Mouse (Mus musculus) megakaryocyte, adult 5-6 weeks (primary cell): Measurements from ENCODE around the gene Sv2c. TPM values are rescaled to one million over a fixed set of nuclear protein-coding genes. Genes with fewer than 3 reads are reported as not detected.
"Not testable (repeated sequence)": the region's sequence is repeated elsewhere in the genome, so short reads cannot be mapped to it uniquely, and the experiment has no call there.

Experiments
- ATAC-seq: 2 replicates; pipeline ENCODE4 v1.8.0; 2016; ENCODE audit warnings: mild to moderate bottlenecking, inconsistent platforms; ENCODE audit not compliant: poor library complexity, severe bottlenecking
- total RNA-seq, 2 experiments: library from RNA; stranded (forward) in 1 of 2; stranded (reverse) in 1 of 2; fragments of 153-499, 151-499 nt in 1 of 2; fragments of 221-1000, 200-1000 nt in 1 of 2; gene quantifications; 2 replicates each; pipeline versions ENCODE4 v1.2.3 to v1.2.4; 2015 to 2017

The Sv2c gene
- 0.05 TPM in 1 of 2 replicates, not detected in the other for total RNA-seq (2015)
- total RNA-seq (2017): not detected in 2 replicates

DNA sequence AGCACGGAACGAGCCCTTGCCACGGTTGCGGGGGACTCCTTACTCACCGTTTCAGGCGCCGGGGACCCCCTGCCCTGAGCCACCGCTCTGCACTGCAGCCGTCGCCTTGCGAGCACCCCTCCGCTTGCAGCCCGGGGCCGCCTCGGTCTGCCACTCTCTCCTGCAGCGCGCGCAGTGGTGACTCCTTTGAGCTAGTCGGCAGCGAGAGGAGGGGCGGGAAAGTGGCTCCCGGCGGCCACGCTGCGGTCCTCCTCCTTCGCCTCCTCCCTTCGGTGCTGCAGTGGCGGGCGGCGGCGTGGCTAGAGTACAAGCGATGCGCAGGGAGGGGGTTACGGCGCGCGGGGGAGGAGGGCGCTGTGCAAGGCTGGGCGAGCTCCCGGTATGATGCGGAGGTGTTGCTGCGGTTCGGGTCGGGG, at the start of gene Sv2c:
Gene Sv2c, minus strand, starts transcription at position 177 of the 416 bp plus-strand sequence.
- no peak for ATAC-seq

GRCm38 (mm10) chr13:96180671-96181161, 48.3 kb upstream of the Sv2c start:
- no peak for ATAC-seq

GRCm38 (mm10) chr13:96175591-96176212, 43.3 kb upstream of the Sv2c start:
- ATAC-seq: no peak

DNA sequence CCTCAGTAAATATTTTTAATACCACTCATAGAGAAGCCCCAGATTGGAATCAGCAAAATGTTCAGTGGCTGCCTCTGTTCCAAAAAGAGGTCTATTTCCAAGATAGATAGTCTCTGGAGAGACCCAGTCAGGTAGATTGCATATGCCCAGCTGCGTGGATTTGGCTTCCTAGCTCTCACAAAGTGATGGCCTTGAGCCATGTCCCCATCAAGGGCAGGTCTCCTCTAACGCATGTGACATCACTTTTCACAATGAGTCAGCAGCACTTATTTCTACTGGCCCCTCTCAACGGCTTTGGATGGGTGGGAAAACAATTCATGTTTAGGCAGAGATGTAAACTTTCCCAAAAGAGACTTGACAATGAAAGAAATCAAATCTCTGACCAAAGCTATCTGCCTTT, 41.3 kb upstream of the Sv2c start:
- no peak for ATAC-seq

- no peak for ATAC-seq
Observed at GRCm38 (mm10) chr13:96172290-96172689, 39.9 kb upstream of the Sv2c start.

- ATAC-seq: no peak
Observed at GRCm38 (mm10) chr13:96168991-96169665, 36.8 kb upstream of the Sv2c start.

GRCm38 (mm10) chr13:96166593-96166992, 34.2 kb upstream of the Sv2c start:
- ATAC-seq: no peak

DNA sequence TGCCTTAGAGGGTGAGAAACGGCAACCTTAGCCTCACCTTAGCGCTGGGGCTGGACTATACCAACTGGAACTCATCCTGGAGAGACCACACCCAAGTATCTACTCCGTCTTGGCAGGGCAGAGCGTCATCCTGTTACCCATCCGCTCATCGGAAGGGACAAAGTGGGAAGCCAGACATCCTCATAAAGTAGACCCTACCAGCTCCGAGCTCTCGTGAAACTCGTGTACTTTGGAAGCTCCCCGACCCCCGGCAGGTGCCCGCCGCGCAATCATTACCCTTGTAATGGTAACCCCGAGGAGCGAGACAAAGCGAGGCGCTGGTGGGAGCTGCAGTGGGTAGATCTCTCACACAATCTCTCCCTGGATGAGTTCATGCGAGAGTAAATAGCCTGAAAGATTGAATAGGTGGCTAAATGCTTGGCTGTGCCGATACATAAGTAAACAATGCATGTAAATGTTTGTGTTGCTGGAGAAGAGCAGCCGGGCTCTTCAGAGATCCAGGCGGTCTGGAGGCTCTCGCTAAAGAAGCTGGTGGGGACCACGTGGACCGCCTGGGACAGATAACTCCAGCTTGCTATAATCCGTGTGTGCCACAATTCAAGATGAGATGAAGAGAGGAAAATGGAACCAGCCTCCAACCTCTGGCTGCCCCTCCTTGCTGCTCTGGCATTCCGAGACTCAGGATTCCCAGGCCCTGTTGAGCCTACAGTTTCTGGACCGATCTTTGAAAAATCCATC, 1.2 kb upstream of the Sv2c start:
- ATAC-seq: no peak

DNA sequence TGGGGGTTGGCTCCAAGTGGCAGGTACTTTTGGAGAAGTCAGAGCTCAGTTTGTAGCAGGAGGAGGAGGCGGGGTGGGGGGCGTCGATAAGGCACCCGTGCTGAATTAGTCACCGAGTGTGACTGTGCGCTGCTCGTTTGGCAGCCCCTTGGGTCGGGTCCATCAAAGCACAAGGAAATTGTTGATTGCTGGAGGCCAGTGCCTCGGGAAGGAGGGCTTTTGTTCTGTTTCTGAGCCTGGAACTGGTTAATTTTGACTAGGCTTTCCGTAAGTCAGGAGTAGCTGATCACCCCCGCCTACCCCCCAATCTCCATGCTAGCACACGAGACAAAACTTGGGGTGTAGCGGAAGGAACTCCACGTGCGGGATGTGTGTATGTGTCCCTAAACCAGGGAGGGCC, 456 bp upstream of the Sv2c start:
- ATAC-seq: no peak

DNA sequence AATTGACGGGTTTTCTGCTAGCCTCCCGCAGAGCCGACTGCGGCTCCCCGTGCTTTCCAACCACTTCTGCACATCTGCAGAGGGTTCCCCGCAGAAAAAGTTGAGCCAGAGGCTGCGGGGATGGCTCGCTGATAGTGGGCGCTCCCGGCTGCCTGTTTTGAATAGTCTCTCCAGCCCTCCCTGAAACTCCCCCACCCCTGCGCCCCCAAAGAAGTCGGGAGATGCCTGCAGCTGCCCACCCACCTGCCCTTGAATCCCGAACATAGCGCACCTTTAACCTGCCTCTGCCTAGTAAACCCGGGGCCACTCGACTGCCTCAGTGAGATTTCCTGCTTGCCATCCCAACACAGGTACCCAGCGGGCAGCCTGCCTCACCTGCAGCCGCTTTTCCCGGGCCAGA, 466 bp downstream of the Sv2c start:
- ATAC-seq: no peak

DNA sequence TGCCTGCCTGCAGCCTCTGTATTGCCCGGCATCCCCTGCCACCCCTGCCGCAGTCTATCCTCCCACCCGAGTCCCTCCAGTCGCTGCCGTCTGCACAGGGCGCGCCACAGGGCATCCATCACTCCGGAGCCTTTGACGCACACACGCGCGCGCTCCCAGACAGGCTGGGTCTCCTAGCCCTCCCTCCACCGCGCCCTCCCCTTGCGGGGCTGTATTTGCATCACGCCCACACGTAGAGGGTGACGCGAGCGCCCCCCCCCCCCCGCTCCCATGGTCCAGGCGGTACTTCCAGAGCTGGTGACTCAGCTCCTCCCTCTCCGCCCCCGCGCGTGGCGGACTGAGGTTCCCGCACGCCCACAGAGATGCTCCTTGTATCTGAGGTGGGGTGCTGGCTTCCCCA, 1.3 kb downstream of the Sv2c start:
- ATAC-seq: no peak

GRCm38 (mm10) chr13:96129081-96129480, 3.3 kb downstream of the Sv2c start:
- ATAC-seq: no peak

- ATAC-seq: no peak
Observed at GRCm38 (mm10) chr13:96126669-96127068, 5.7 kb downstream of the Sv2c start.

DNA sequence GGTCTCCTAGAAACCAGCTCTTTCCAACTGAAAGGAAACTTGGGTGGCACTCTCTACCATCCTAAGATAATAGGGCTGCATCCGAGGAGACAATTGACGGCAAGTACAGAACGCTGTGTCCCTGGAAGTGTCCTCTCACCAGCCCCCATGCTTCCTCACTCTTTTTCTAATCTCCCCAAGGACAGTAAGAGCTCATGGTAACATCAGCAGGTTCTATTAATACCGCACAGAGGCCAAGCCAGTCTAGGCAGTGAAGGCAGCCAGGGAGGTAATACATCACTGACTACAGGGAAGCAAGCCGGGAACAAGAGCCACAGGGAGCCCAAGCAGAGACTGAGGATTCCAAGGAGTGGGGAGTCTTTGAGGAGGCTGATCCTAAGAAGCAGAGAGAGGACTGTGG, 7.4 kb downstream of the Sv2c start:
- ATAC-seq: no peak

GRCm38 (mm10) chr13:96112711-96113110, 19.7 kb downstream of the Sv2c start:
- ATAC-seq: no peak

DNA sequence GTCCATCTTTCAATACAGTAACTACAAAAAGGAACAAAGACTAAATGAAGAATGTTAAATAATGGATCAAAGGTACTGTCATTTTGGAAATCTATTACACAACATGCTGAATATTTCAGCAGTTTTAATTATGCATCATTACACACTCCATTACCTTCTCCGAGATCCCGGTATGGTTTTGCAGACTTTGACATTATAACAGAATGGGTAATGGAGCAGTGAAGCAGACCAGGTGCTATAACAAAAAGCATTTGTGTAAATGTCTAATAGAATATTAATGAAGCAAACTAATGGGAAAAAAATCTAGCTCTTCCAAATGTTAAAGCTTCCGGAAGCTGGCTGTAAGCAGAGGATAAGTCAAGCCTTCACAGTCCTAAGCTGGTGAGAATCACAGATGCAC, 21.6 kb downstream of the Sv2c start:
- no peak for ATAC-seq

DNA sequence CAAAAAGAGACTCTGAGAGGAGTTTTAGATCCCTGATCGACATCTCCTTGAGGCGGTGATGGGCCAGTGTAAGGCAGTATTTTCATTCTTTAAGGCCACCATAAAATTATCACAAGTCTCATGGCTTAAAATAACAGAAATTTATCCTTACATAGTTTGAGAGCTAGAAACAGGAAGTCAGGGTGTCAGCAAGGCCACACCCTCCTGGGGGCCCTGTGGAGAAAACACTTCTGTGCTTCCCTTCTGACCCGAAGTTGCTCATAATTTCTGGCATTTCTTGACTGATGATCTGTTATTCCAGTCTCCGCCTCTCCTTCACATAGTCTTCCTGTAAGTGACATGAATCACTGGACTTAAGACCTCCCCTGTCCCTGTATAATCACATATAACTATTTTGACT, 26.0 kb downstream of the Sv2c start:
- ATAC-seq: peak; percentile 92

- ATAC-seq: no peak
Observed at GRCm38 (mm10) chr13:96090929-96091328, 41.4 kb downstream of the Sv2c start.

DNA sequence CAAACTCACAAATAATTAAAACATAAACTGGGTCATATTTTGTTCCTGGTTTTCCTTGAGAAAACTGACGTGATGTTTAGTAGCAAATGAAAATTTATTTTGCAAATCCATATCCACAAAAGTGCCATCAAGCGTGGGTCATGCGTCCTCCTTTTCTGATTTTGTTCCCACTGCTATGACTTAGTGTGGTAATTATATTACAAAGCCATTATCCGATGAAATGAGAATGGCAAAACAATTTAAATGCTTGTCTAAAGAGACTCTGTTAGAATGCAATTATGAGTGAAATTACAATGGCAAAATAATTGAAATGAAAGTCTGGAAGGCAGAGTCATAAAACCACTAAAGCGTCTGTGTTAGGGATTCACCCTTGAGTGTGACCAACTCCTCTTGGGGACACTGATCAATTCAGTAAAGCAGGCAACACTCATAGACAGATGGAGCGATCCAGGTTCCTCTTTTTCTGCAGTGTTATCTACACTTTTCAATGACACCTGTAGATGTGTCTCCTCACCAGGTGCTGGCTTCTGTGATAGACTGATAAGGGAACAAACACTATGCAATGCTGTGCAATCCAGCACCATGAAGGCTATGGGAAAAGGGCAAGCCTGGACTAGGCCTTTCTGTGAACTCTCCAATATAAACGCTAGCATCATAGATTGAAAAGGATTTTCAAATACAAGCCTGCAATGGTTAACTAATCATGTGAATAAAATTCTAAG, 46.6 kb downstream of the Sv2c start:
- no peak for ATAC-seq

- ATAC-seq: not testable (repeated sequence)
Observed at GRCm38 (mm10) chr13:96081754-96082153, 50.6 kb downstream of the Sv2c start, which contains the start of gene Gm17190. Gene Gm17190 (plus strand): TSS chr13:96082054.

DNA sequence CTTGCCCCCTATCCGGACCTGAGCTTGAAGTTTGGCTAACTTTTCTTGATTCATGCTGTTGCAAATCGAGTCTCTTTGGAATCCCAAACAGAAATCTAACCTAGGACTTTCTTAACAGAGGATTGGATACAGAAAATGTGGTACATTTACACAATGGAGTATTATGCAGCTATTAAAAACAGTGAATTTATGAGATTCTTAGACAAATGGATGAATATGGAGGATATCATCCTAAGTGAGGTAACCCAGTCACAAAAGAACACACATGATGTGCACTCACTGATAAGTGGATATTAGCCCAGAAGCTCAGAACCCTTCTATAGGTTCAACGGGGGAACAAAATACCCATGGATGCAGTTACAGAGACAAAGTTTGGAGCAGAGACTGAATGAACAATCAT, 51.1 kb downstream of the Sv2c start, which contains the start of gene Gm20075:
Gene Gm20075, minus strand, starts transcription at position 101 of the 400 bp plus-strand sequence.
- not testable (repeated sequence) for ATAC-seq
